Mouse (Mus musculus): ENCODE measurements around the gene Cenpm. TPM values are rescaled to one million over a fixed set of nuclear protein-coding genes. Genes with fewer than 3 reads are reported as not detected.
A peak's percentile ranks its signal among the peaks of the same experiment; 100 is the strongest.

Gene Cenpm
- polyA plus RNA-seq (2015; fragmentation: Nextera tagmentation; extraction: Ambion mirVana): 57.7 and 60.9 TPM in 2 replicates

DNA sequence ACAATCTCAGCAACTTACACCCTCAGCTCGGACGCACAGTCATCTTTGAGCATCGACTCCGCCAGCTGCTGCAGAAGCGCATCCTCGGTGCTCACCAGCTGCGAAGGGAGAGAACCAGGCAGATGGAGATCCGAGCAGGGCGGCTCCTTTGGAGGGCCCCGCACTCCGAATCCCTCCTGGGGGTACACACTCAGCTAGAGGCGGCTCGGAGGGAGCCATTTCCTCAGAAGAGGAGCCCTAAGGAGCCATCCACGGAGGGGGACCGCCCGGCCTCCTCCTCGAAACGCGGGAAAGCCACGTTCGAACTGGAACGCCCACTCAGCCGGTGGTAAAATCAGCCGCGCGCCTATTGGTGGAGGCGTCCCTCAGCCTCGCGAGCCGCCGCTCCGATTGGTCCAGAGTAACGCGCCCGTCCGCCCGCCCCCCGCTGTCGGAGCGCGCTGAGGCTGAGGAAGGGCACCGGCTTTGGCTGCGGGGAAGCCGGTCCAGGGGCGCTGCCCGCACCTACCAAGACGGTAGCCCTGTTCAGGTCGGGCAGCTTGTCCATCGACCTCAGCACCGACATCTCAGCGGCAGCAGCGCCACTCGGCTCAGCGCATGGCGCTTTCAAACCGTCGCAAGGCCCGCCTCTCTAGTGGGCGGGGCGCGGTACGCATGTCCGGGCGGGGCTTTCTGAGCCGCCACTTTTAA is at the start of gene Cenpm:
Gene Cenpm (minus strand): TSS at position 634 of the 690 bp plus-strand sequence.
- peak within 1 kb of the TSS; percentile 80 for H3K27ac ChIP-seq (replicated peaks)
- no peaks in the 10 kb centered on the region for H3K36me3 ChIP-seq
- ATAC-seq (ENCODE audit: insufficient number of reproducible peaks, low FRiP score, low TSS enrichment, low read depth): peak; percentile 93
- H3K4me1 ChIP-seq: peaks cover 14% of the 10 kb centered on the region; the same call in 1 of the 2 replicates
- no peaks in the 10 kb centered on the region for H3K9me3 ChIP-seq (replicated peaks)
- H3K4me2 ChIP-seq (replicated peaks): peak within 1 kb of the TSS; percentile 95
- peak within 1 kb of the TSS; percentile 85 for H3K4me3 ChIP-seq (replicated peaks)
- WGBS: 0% methylated on average over 65 of the region's 65 CpGs
- no peaks in the 10 kb centered on the region for H3K27me3 ChIP-seq
- H3K9ac ChIP-seq: peak within 1 kb of the TSS; percentile 73

DNA sequence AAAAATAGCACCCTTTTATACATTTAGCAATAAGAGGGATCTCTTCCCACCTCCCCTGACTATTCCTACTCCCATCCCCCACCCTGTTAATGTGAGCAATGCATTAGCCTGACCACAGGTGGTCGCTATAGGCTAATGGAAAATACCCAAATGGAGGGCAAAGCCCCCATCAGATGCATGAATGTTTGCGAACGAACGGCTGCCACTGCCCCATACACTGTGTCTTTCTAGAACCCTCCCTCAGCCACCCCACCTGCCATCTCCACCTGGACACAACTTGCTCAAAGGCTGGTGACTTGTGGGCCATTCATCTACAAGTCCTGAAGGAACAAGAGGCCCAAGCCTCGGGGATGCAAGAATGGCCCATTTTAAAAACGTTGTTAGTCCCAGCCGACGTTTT is 49.5 kb upstream of the Cenpm start:
- no peak overlapping the region for H3K9ac ChIP-seq
- no peaks in the 10 kb centered on the region for H3K27me3 ChIP-seq
- H3K36me3 ChIP-seq: peaks cover 1% of the 10 kb centered on the region; the same call in 1 of the 2 replicates
- whole genome bisulfite sequencing: 46% methylated on average over 8 of the region's 8 CpGs
- H3K4me3 ChIP-seq (replicated peaks): no peak overlapping the region
- no peak overlapping the region for H3K27ac ChIP-seq (replicated peaks)
- no peak overlapping the region for H3K4me2 ChIP-seq (replicated peaks)
- ATAC-seq (ENCODE audit: insufficient number of reproducible peaks, low FRiP score, low TSS enrichment, low read depth): no peak
- H3K9me3 ChIP-seq (replicated peaks): no peaks in the 10 kb centered on the region
- peaks cover 13% of the 10 kb centered on the region for H3K4me1 ChIP-seq

DNA sequence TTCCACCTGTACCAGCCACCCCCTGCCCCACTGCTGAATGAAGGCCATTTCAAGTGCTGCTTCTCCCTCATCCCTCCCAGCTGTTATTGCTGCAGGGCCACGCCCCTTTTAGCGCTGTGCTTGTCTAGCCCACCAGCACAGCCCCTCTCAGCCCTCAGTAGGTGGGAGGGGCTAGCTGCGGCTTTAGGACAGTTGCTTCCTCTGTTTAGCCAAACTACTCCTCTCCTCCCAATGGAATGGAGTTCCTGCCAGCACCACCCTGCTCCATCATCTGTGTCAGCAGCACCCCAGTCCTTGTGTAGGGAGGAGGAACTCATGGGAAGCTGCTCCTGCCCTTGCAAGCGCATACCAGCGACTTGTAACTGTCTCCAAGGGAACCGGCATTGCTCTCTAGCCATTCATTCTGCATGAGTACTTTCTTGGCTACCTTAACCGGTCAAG is 48.7 kb upstream of the Cenpm start:
- Histone ChIP-seq H3K9me3 (replicated peaks) (no peaks in the 10 kb centered on the region), H3K4me1 (peaks cover 11% of the 10 kb centered on the region), H3K36me3 (peaks cover 4% of the 10 kb centered on the region; the same call in 1 of the 2 replicates), H3K27ac (replicated peaks) (no peak overlapping the region), H3K4me3 (replicated peaks) (no peak overlapping the region), H3K9ac (no peak overlapping the region), H3K4me2 (replicated peaks) (peak overlapping the region; percentile 26), H3K27me3 (no peaks in the 10 kb centered on the region)
- WGBS: 13% methylated on average over 7 of the region's 7 CpGs
- ATAC-seq (ENCODE audit: insufficient number of reproducible peaks, low FRiP score, low TSS enrichment, low read depth): peak; percentile 51; the same call in 1 of the 2 replicates

DNA sequence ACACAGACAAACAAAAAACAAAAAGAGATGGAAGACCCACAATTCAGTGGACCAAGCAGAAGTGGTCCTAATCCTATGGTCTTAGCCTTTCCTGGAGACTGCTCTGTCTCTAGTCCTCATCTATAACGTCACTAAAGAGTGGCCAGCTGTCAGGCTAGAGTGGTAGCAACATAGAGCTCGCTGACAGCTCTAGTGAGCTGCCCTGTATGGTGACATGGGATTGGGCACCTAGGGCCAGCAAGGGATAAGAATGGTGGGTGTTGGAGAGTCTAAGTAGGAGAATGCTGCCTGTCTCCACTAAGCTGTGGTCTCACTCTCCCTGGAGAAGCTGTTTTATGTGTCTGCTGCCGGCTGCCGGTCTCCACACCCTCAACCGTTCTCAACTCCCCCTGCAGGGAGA is 48.3 kb upstream of the Cenpm start:
- Histone ChIP-seq H3K4me3 (replicated peaks) (no peak overlapping the region), H3K4me2 (replicated peaks) (peak overlapping the region; percentile 26; the same call in 1 of the 2 replicates), H3K4me1 (peaks cover 11% of the 10 kb centered on the region), H3K9ac (no peak overlapping the region), H3K27me3 (no peaks in the 10 kb centered on the region), H3K36me3 (peaks cover 4% of the 10 kb centered on the region; the same call in 1 of the 2 replicates), H3K27ac (replicated peaks) (no peak overlapping the region), H3K9me3 (replicated peaks) (no peaks in the 10 kb centered on the region)
- 22% methylated on average over 5 of the region's 5 CpGs for WGBS
- peak; percentile 54; the same call in 1 of the 2 replicates for ATAC-seq (ENCODE audit: insufficient number of reproducible peaks, low FRiP score, low TSS enrichment, low read depth)

DNA sequence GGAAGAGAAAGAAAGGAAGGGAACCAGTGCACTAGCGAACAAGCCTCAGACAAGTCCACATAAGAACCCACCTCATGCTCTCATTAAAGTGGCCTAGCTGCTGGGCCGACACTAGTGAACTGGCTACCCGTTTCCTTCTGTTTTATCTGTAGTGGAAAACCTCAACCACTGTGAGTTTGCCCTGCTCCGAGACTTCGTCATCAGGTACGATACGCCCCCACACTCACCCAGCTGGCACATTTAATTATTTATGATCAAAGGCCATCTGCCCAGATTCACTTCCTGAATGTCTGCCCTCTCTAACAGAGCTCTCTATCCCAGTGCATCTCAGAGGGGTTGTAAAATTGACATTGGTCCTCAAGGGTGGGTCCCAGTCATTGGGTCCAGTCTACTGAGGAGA is 45.7 kb upstream of the Cenpm start:
- Histone ChIP-seq H3K36me3 (peaks cover 15% of the 10 kb centered on the region; the same call in 1 of the 2 replicates), H3K27me3 (no peaks in the 10 kb centered on the region), H3K4me1 (peaks cover 11% of the 10 kb centered on the region), H3K9me3 (replicated peaks) (no peaks in the 10 kb centered on the region), H3K9ac (no peak overlapping the region), H3K4me3 (replicated peaks) (no peak overlapping the region), H3K27ac (replicated peaks) (no peak overlapping the region), H3K4me2 (replicated peaks) (no peak overlapping the region)
- ATAC-seq (ENCODE audit: insufficient number of reproducible peaks, low FRiP score, low TSS enrichment, low read depth): no peak
- whole genome bisulfite sequencing: 85% methylated on average over 7 of the region's 7 CpGs

DNA sequence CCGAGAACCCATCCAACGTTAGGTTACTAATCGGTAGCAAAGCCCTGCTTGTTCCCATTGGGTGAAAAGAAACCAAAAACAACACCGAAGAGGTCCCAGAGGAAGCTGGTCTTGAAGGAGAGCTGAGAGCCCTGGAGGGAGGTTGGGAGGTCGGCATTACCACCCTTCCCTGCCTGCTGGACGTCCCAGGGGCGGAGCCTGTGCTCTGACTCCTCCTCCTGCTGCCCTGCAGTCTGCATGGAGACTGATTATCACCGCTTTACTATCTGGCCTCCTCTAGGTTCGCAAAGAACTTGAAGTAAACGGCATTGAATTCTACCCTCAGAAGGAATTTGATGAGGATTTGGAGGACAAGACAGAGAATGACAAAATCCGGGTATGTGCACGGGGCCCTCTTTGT is 41.6 kb upstream of the Cenpm start:
- H3K9me3 ChIP-seq (replicated peaks): no peaks in the 10 kb centered on the region
- WGBS: 68% methylated on average over 12 of the region's 12 CpGs
- ATAC-seq (ENCODE audit: insufficient number of reproducible peaks, low FRiP score, low TSS enrichment, low read depth): no peak
- H3K4me3 ChIP-seq (replicated peaks): no peak overlapping the region
- H3K27ac ChIP-seq (replicated peaks): no peak overlapping the region
- H3K27me3 ChIP-seq: no peaks in the 10 kb centered on the region
- H3K4me2 ChIP-seq (replicated peaks): no peak overlapping the region
- peaks cover 28% of the 10 kb centered on the region; the same call in 1 of the 2 replicates for H3K36me3 ChIP-seq
- H3K4me1 ChIP-seq: no peaks in the 10 kb centered on the region
- no peak overlapping the region for H3K9ac ChIP-seq

DNA sequence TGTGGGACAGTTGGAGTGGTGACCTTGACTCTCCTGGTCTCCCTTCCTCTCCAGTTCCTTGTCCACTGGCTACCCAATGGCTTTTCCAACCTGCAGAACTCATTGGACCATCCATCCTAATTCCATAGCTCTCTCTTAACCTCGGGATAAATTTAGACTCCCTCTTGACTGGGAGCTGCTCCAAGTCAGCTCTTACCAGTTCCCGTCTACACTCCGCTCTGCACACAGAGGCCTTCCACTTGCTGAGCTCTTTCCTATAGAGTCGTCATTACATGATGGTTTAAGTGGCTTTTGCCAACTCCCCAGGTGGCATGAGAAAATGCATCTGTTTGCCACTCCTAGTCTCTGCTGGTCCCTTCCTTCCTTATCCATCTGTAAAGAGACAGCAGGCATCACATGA is 36.1 kb upstream of the Cenpm start:
- WGBS: 73% methylated on average over 4 of the region's 4 CpGs
- Histone ChIP-seq H3K27me3 (no peaks in the 10 kb centered on the region; the same call in 1 of the 2 replicates), H3K9ac (no peak overlapping the region), H3K36me3 (peaks cover 19% of the 10 kb centered on the region; the same call in 1 of the 2 replicates), H3K4me3 (replicated peaks) (no peak overlapping the region), H3K4me1 (peaks cover 8% of the 10 kb centered on the region), H3K9me3 (replicated peaks) (no peaks in the 10 kb centered on the region), H3K27ac (replicated peaks) (no peak overlapping the region), H3K4me2 (replicated peaks) (no peak overlapping the region)
- ATAC-seq (ENCODE audit: insufficient number of reproducible peaks, low FRiP score, low TSS enrichment, low read depth): no peak

DNA sequence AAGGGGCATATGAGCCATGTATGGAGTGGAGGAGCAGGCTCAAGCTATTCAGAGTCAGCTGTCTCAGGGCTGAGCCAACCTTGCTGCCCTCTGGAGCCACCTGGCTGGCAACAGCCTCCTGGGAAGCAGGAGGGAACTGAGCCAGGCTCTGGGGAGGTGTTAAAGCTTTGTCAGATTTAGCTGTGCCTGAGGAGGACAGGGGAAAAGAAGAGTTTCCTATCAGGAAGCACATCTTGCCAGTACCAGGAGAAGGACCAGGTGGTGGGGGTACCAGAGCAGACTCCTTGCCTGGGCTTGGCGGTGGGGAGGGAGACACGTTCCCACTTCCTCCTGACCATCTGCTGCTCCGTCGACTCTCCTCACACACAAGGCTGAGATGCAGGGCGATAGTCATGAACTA is 33.0 kb upstream of the Cenpm start:
- peaks cover 26% of the 10 kb centered on the region for H3K27me3 ChIP-seq
- peaks cover 17% of the 10 kb centered on the region for H3K4me1 ChIP-seq
- no peak overlapping the region for H3K27ac ChIP-seq (replicated peaks)
- WGBS: 83% methylated on average over 5 of the region's 5 CpGs
- no peaks in the 10 kb centered on the region for H3K9me3 ChIP-seq (replicated peaks)
- 0 out of 2 replicates have a peak, but pooled peaks cover 3% of the 10 kb centered on the region for H3K36me3 ChIP-seq
- no peak for ATAC-seq (ENCODE audit: insufficient number of reproducible peaks, low FRiP score, low TSS enrichment, low read depth)
- H3K4me3 ChIP-seq (replicated peaks): no peak overlapping the region
- no peak overlapping the region for H3K9ac ChIP-seq
- no peak overlapping the region for H3K4me2 ChIP-seq (replicated peaks)

DNA sequence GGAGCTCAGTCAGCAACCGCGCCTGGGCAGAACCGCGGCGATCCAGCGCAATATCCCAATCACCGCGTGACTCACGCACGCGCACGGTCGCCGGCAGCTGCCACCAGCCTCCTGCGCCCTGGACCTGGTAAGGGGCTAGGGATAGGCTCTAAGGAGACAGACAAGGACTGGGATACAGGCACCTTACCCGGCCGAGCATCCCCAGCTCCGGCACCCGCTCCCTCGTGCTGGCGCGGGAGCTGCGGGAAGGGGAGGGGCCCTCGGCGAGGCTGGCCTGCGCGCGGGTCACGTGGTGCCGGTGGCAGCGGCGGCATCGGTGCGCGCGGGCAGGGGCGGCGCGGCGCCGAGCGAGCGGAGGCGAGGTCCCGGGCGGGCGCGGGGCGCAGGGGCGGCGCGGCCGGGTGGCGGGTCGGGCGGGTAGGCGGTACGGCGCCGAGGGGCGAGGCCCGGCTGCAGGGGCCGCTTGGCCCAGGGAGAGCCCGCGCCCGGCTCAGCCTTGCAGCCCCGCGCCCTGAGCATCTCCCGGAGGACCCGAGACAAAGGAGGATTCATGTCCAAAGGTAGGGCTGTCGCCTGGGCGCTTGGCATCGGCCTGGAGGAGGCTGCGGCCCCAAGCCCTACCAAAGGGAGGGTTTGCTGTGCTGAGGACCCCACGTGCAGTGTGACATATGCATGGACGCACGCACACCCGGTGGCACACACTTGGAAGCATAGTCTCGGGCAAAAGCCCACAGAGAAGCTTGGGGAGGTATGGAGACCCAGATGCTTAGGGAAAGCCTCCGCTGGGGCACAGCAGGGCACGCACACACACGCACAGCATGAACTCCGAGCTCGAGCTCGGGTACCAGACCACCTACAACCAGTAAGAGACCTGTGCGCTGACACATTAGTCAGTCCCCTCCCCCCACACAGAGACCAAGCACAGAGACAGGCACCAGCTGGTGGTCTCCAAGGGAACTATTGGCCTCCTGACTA is 30.7 kb upstream of the Cenpm start:
- Histone ChIP-seq H3K27me3 (peaks cover 38% of the 10 kb centered on the region), H3K27ac (replicated peaks) (no peak overlapping the region), H3K9me3 (replicated peaks) (no peaks in the 10 kb centered on the region), H3K4me1 (peaks cover 17% of the 10 kb centered on the region), H3K9ac (peak overlapping the region; percentile 29), H3K4me2 (replicated peaks) (peak overlapping the region; percentile 98), H3K4me3 (replicated peaks) (peak overlapping the region; percentile 60), H3K36me3 (0 out of 2 replicates have a peak, but pooled peaks cover under 1% of the 10 kb centered on the region)
- ATAC-seq (ENCODE audit: insufficient number of reproducible peaks, low FRiP score, low TSS enrichment, low read depth): peak; percentile 41
- WGBS: under 1% methylated on average over 78 of the region's 86 CpGs

DNA sequence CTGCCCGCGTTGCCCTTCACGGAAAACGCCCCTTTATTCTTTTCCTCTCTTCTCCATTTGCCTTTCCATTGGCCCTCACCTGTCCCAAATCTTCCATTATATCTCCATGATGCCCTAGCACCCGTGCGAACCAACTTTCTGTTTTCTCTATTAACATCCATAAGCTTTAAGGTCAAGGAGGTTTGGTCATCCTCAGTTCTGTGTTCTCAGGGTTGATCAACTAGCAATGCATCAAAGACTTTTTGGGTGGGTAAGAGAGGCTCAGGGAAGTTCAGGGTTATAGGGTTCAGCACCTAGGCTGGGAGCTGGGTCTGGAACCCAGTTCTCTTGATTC is 30.0 kb upstream of the Cenpm start, which contains the start of gene Sept3:
Gene Sept3 (plus strand): TSS at position 301 of the 334 bp plus-strand sequence.
- Histone ChIP-seq H3K27ac (replicated peaks) (no peak within 1 kb of the TSS), H3K27me3 (peaks cover 38% of the 10 kb centered on the region), H3K4me2 (replicated peaks) (peak within 1 kb of the TSS; percentile 98), H3K4me3 (replicated peaks) (peak within 1 kb of the TSS; percentile 60), H3K4me1 (peaks cover 17% of the 10 kb centered on the region), H3K9me3 (replicated peaks) (no peaks in the 10 kb centered on the region), H3K36me3 (no peaks in the 10 kb centered on the region), H3K9ac (peak within 1 kb of the TSS; percentile 29)
- no peak for ATAC-seq (ENCODE audit: insufficient number of reproducible peaks, low FRiP score, low TSS enrichment, low read depth)
- WGBS: 22% methylated on average over 6 of the region's 6 CpGs

DNA sequence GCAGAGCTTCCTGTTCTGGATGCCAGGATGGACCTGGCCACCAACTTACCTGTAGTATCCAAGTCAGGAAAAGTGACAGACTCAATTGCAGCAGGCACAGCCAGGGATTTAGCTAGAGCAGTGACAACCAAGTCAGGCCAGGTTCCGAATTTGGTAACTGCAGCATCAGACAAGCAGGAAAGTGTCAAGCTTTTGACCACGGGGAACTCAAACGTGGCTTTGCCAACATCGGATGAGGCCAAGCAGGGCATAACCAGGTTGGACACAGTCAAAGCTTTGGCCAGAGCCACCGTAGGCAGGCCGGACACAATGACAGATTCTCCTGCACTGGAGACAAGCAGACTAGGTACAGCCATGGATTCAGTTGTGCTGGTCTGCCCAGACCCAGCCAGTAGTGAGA is 27.7 kb upstream of the Cenpm start:
- peaks cover 38% of the 10 kb centered on the region for H3K27me3 ChIP-seq
- no peak for ATAC-seq (ENCODE audit: insufficient number of reproducible peaks, low FRiP score, low TSS enrichment, low read depth)
- H3K36me3 ChIP-seq: no peaks in the 10 kb centered on the region
- H3K4me3 ChIP-seq (replicated peaks): no peak overlapping the region
- no peak overlapping the region for H3K9ac ChIP-seq
- no peaks in the 10 kb centered on the region for H3K9me3 ChIP-seq (replicated peaks)
- no peak overlapping the region for H3K27ac ChIP-seq (replicated peaks)
- no peak overlapping the region for H3K4me2 ChIP-seq (replicated peaks)
- WGBS: 83% methylated on average over 6 of the region's 6 CpGs
- H3K4me1 ChIP-seq: peaks cover 17% of the 10 kb centered on the region

Data from embryonic facial prominence, embryonic 15.5 days (tissue).